Mouse (Mus musculus): ENCODE measurements around the gene Steap3.

- TF ChIP-seq GATA1 (IDR thresholded peaks at IDR 0.05; ENCODE audit: borderline replicate concordance, low read length) = no peak
- TF ChIP-seq FLI1 (IDR thresholded peaks at IDR 0.05; ENCODE audit: low read length) = no peak
Measured at GRCm38 (mm10) chr1:120275224-120275623, 2.7 kb upstream of the Steap3 start.

Data from megakaryocyte, embryonic 14.5 days (primary cell).